Mouse (Mus musculus): ENCODE measurements around the gene Cldn11. TPM values are rescaled to one million over a fixed set of nuclear protein-coding genes. Genes with fewer than 3 reads are reported as not detected.

The Cldn11 gene
- total and polyA plus RNA-seq, 2 experiments from 2014 or later, result 45.6 to 47.2 TPM

- Histone ChIP-seq H3K4me3 (ENCODE audit: low read depth, low read length) (no peak overlapping the region), H3K4me1 (ENCODE audit: insufficient read depth, low read length) (0 out of 2 replicates have a peak, but pooled peaks cover 2% of the 10 kb centered on the region), H3K27me3 (ENCODE audit: insufficient read depth, low read length) (no peaks in the 10 kb centered on the region), H3K9me3 (ENCODE audit: low read length) (no peaks in the 10 kb centered on the region), H3K4me2 (ENCODE audit: low read depth, low read length, poor library complexity, severe bottlenecking) (no peak overlapping the region), H3K36me3 (ENCODE audit: insufficient read depth, low read length) (peaks cover 7% of the 10 kb centered on the region; the same call in 1 of the 2 replicates), H3K27ac (ENCODE audit: low read depth, low read length) (no peak overlapping the region), H3K9ac (replicated peaks; ENCODE audit: low read length, poor library complexity, severe bottlenecking) (no peak overlapping the region)
- ATAC-seq (ENCODE audit: low FRiP score) (peak; percentile 91), DNase-seq (ENCODE audit: low spot score) (peak; percentile 48)
- TF ChIP-seq CTCF (IDR thresholded peaks at IDR 0.05), result peak; percentile 76
- 64% methylated on average over 3 of the region's 3 CpGs for WGBS
These were observed 40.6 kb upstream of the Cldn11 start for GRCm38 (mm10) chr3:31109108-31109507.

GRCm38 (mm10) chr3:31123098-31123497, 26.6 kb upstream of the Cldn11 start:
- no peak for TF ChIP-seq CTCF (IDR thresholded peaks at IDR 0.05)
- H3K36me3 ChIP-seq (ENCODE audit: insufficient read depth, low read length), result peaks cover 9% of the 10 kb centered on the region; the same call in 1 of the 2 replicates
- no peak for DNase-seq (ENCODE audit: low spot score)
- no peak overlapping the region for H3K27ac ChIP-seq (ENCODE audit: low read depth, low read length)
- no peak overlapping the region for H3K9ac ChIP-seq (replicated peaks; ENCODE audit: low read length, poor library complexity, severe bottlenecking)
- no peaks in the 10 kb centered on the region for H3K4me1 ChIP-seq (ENCODE audit: insufficient read depth, low read length)
- WGBS, result 90% methylated on average over 4 of the region's 4 CpGs
- H3K27me3 ChIP-seq (ENCODE audit: insufficient read depth, low read length), result no peaks in the 10 kb centered on the region
- no peak for ATAC-seq (ENCODE audit: low FRiP score)
- no peak overlapping the region for H3K4me2 ChIP-seq (ENCODE audit: low read depth, low read length, poor library complexity, severe bottlenecking)
- H3K9me3 ChIP-seq (ENCODE audit: low read length), result no peaks in the 10 kb centered on the region
- no peak overlapping the region for H3K4me3 ChIP-seq (ENCODE audit: low read depth, low read length)

- no peaks in the 10 kb centered on the region for H3K27me3 ChIP-seq (ENCODE audit: insufficient read depth, low read length)
- DNase-seq (ENCODE audit: low spot score) (no peak), ATAC-seq (ENCODE audit: low FRiP score) (no peak)
- H3K27ac ChIP-seq (ENCODE audit: low read depth, low read length), result no peak overlapping the region
- H3K36me3 ChIP-seq (ENCODE audit: insufficient read depth, low read length), result peaks cover 5% of the 10 kb centered on the region; the same call in 1 of the 2 replicates
- H3K9me3 ChIP-seq (ENCODE audit: low read length), result no peaks in the 10 kb centered on the region
- 70% methylated on average over 4 of the region's 4 CpGs for WGBS
- no peak for TF ChIP-seq CTCF (IDR thresholded peaks at IDR 0.05)
- no peak overlapping the region for H3K4me3 ChIP-seq (ENCODE audit: low read depth, low read length)
- no peak overlapping the region for H3K4me2 ChIP-seq (ENCODE audit: low read depth, low read length, poor library complexity, severe bottlenecking)
- H3K9ac ChIP-seq (replicated peaks; ENCODE audit: low read length, poor library complexity, severe bottlenecking), result no peak overlapping the region
- no peaks in the 10 kb centered on the region for H3K4me1 ChIP-seq (ENCODE audit: insufficient read depth, low read length)
These were observed 23.4 kb upstream of the Cldn11 start for GRCm38 (mm10) chr3:31126303-31126702.

GRCm38 (mm10) chr3:31126848-31127247, 22.9 kb upstream of the Cldn11 start:
- no peak overlapping the region for H3K27ac ChIP-seq (ENCODE audit: low read depth, low read length)
- H3K4me3 ChIP-seq (ENCODE audit: low read depth, low read length), result no peak overlapping the region
- 90% methylated on average over 3 of the region's 3 CpGs for WGBS
- DNase-seq (ENCODE audit: low spot score) (no peak), ATAC-seq (ENCODE audit: low FRiP score) (no peak)
- H3K27me3 ChIP-seq (ENCODE audit: insufficient read depth, low read length), result no peaks in the 10 kb centered on the region
- peaks cover 5% of the 10 kb centered on the region; the same call in 1 of the 2 replicates for H3K36me3 ChIP-seq (ENCODE audit: insufficient read depth, low read length)
- no peak overlapping the region for H3K4me2 ChIP-seq (ENCODE audit: low read depth, low read length, poor library complexity, severe bottlenecking)
- no peak for TF ChIP-seq CTCF (IDR thresholded peaks at IDR 0.05)
- no peak overlapping the region for H3K9ac ChIP-seq (replicated peaks; ENCODE audit: low read length, poor library complexity, severe bottlenecking)
- H3K4me1 ChIP-seq (ENCODE audit: insufficient read depth, low read length), result no peaks in the 10 kb centered on the region
- H3K9me3 ChIP-seq (ENCODE audit: low read length), result no peaks in the 10 kb centered on the region

- H3K4me3 ChIP-seq (ENCODE audit: low read depth, low read length), result no peak overlapping the region
- H3K36me3 ChIP-seq (ENCODE audit: insufficient read depth, low read length), result no peaks in the 10 kb centered on the region
- no peak overlapping the region for H3K27ac ChIP-seq (ENCODE audit: low read depth, low read length)
- DNase-seq (ENCODE audit: low spot score), result no peak
- TF ChIP-seq CTCF (IDR thresholded peaks at IDR 0.05), result no peak
- 57% methylated on average over 4 of the region's 4 CpGs for WGBS
- ATAC-seq (ENCODE audit: low FRiP score), result no peak
- no peaks in the 10 kb centered on the region for H3K27me3 ChIP-seq (ENCODE audit: insufficient read depth, low read length)
- H3K4me2 ChIP-seq (ENCODE audit: low read depth, low read length, poor library complexity, severe bottlenecking), result no peak overlapping the region
- no peak overlapping the region for H3K9ac ChIP-seq (replicated peaks; ENCODE audit: low read length, poor library complexity, severe bottlenecking)
- H3K4me1 ChIP-seq (ENCODE audit: insufficient read depth, low read length), result no peaks in the 10 kb centered on the region
- H3K9me3 ChIP-seq (ENCODE audit: low read length), result no peaks in the 10 kb centered on the region
These were observed 20.0 kb upstream of the Cldn11 start for GRCm38 (mm10) chr3:31129766-31130165.

GRCm38 (mm10) chr3:31133664-31134063, 16.1 kb upstream of the Cldn11 start:
- H3K9me3 ChIP-seq (ENCODE audit: low read length), result no peaks in the 10 kb centered on the region
- H3K27me3 ChIP-seq (ENCODE audit: insufficient read depth, low read length), result no peaks in the 10 kb centered on the region
- no peak for ATAC-seq (ENCODE audit: low FRiP score)
- WGBS, result 68% methylated on average over 5 of the region's 5 CpGs
- TF ChIP-seq CTCF (IDR thresholded peaks at IDR 0.05), result no peak
- no peak overlapping the region for H3K9ac ChIP-seq (replicated peaks; ENCODE audit: low read length, poor library complexity, severe bottlenecking)
- no peak for DNase-seq (ENCODE audit: low spot score)
- no peak overlapping the region for H3K27ac ChIP-seq (ENCODE audit: low read depth, low read length)
- H3K4me2 ChIP-seq (ENCODE audit: low read depth, low read length, poor library complexity, severe bottlenecking), result no peak overlapping the region
- H3K4me1 ChIP-seq (ENCODE audit: insufficient read depth, low read length), result no peaks in the 10 kb centered on the region
- H3K36me3 ChIP-seq (ENCODE audit: insufficient read depth, low read length), result no peaks in the 10 kb centered on the region
- no peak overlapping the region for H3K4me3 ChIP-seq (ENCODE audit: low read depth, low read length)

All from midbrain, postnatal 0 days (tissue).